Mouse (Mus musculus): ENCODE results near the gene Pcp2. TPM values are rescaled to one million over a fixed set of nuclear protein-coding genes. Genes with fewer than 3 reads are reported as not detected.
A peak's percentile ranks its signal among the peaks of the same experiment; 100 is the strongest.

Pcp2 gene
- polyA plus RNA-seq, 1 experiment from 2014 or later = not detected

- ATAC-seq (ENCODE audit: low read depth) = no peak
- Histone ChIP-seq H3K9me3 (no peaks in the 10 kb centered on the region), H3K4me1 (replicated peaks) (no peaks in the 10 kb centered on the region), H3K4me2 (no peak overlapping the region), H3K9ac (no peak overlapping the region), H3K4me3 (no peak overlapping the region), H3K27ac (replicated peaks) (no peak overlapping the region), H3K27me3 (no peaks in the 10 kb centered on the region), H3K36me3 (no peaks in the 10 kb centered on the region)
- WGBS = 72% methylated on average over 2 of the region's 2 CpGs
Measured at GRCm38 (mm10) chr8:3648268-3648667, 22.9 kb upstream of the Pcp2 start.

GRCm38 (mm10) chr8:3647561-3647960 is 22.2 kb upstream of the Pcp2 start:
- no peak for ATAC-seq (ENCODE audit: low read depth)
- Histone ChIP-seq H3K4me3 (no peak overlapping the region), H3K9me3 (no peaks in the 10 kb centered on the region), H3K9ac (no peak overlapping the region), H3K36me3 (no peaks in the 10 kb centered on the region), H3K4me2 (no peak overlapping the region), H3K27ac (replicated peaks) (no peak overlapping the region), H3K4me1 (replicated peaks) (no peaks in the 10 kb centered on the region), H3K27me3 (no peaks in the 10 kb centered on the region)
- WGBS = 82% methylated on average over 4 of the region's 4 CpGs

- ATAC-seq (ENCODE audit: low read depth) = no peak
- H3K9me3 ChIP-seq = no peaks in the 10 kb centered on the region
- no peak overlapping the region for H3K4me3 ChIP-seq
- no peak overlapping the region for H3K4me2 ChIP-seq
- no peaks in the 10 kb centered on the region for H3K27me3 ChIP-seq
- H3K27ac ChIP-seq (replicated peaks) = no peak overlapping the region
- H3K36me3 ChIP-seq = no peaks in the 10 kb centered on the region
- 82% methylated on average over 6 of the region's 6 CpGs for WGBS
- H3K4me1 ChIP-seq (replicated peaks) = no peaks in the 10 kb centered on the region
- H3K9ac ChIP-seq = no peak overlapping the region
Measured at GRCm38 (mm10) chr8:3646824-3647531, 21.6 kb upstream of the Pcp2 start.

- Histone ChIP-seq H3K27me3 (no peaks in the 10 kb centered on the region), H3K9me3 (no peaks in the 10 kb centered on the region), H3K4me3 (no peak overlapping the region), H3K36me3 (no peaks in the 10 kb centered on the region), H3K9ac (no peak overlapping the region), H3K4me1 (replicated peaks) (no peaks in the 10 kb centered on the region), H3K27ac (replicated peaks) (no peak overlapping the region), H3K4me2 (no peak overlapping the region)
- ATAC-seq (ENCODE audit: low read depth) = no peak
- WGBS = 21% methylated on average over 5 of the region's 5 CpGs
Measured at GRCm38 (mm10) chr8:3645804-3646203, 20.5 kb upstream of the Pcp2 start.

GRCm38 (mm10) chr8:3631478-3631875 is 6.1 kb upstream of the Pcp2 start:
- H3K27me3 ChIP-seq = peaks cover 31% of the 10 kb centered on the region
- H3K4me3 ChIP-seq = peak overlapping the region; percentile 46
- 19% methylated on average over 8 of the region's 8 CpGs for WGBS
- H3K4me1 ChIP-seq (replicated peaks) = peaks cover 11% of the 10 kb centered on the region
- no peak overlapping the region for H3K27ac ChIP-seq (replicated peaks)
- H3K36me3 ChIP-seq = no peaks in the 10 kb centered on the region
- no peak; the same call in 1 of the 2 replicates for ATAC-seq (ENCODE audit: low read depth)
- peak overlapping the region; percentile 66 for H3K9ac ChIP-seq
- H3K4me2 ChIP-seq = peak overlapping the region; percentile 75
- H3K9me3 ChIP-seq = no peaks in the 10 kb centered on the region

- 6% methylated on average over 47 of the region's 47 CpGs for WGBS
- Histone ChIP-seq H3K36me3 (no peaks in the 10 kb centered on the region), H3K4me1 (replicated peaks) (peaks cover 11% of the 10 kb centered on the region), H3K27me3 (peaks cover 31% of the 10 kb centered on the region), H3K4me2 (peak within 1 kb of the TSS; percentile 75), H3K27ac (replicated peaks) (no peak within 1 kb of the TSS), H3K9me3 (no peaks in the 10 kb centered on the region), H3K4me3 (peak within 1 kb of the TSS; percentile 46), H3K9ac (peak within 1 kb of the TSS; percentile 66)
- ATAC-seq (ENCODE audit: low read depth) = peak; percentile 80
Measured at GRCm38 (mm10) chr8:3630647-3631477, 5.5 kb upstream of the Pcp2 start, which contains the start of gene Stxbp2. Gene Stxbp2 (plus strand): TSS chr8:3630955.

GRCm38 (mm10) chr8:3628014-3628413 is 2.7 kb upstream of the Pcp2 start:
- no peak overlapping the region for H3K4me3 ChIP-seq
- peaks cover 11% of the 10 kb centered on the region for H3K4me1 ChIP-seq (replicated peaks)
- ATAC-seq (ENCODE audit: low read depth) = no peak
- WGBS = 32% methylated on average over 5 of the region's 5 CpGs
- peaks cover 31% of the 10 kb centered on the region for H3K27me3 ChIP-seq
- H3K4me2 ChIP-seq = no peak overlapping the region
- 0 out of 2 replicates have a peak, but pooled peaks cover 3% of the 10 kb centered on the region for H3K36me3 ChIP-seq
- H3K9ac ChIP-seq = no peak overlapping the region
- no peaks in the 10 kb centered on the region for H3K9me3 ChIP-seq
- no peak overlapping the region for H3K27ac ChIP-seq (replicated peaks)

GRCm38 (mm10) chr8:3626971-3627370 is 1.6 kb upstream of the Pcp2 start:
- Histone ChIP-seq H3K27me3 (peaks cover 31% of the 10 kb centered on the region), H3K4me1 (replicated peaks) (peaks cover 18% of the 10 kb centered on the region), H3K27ac (replicated peaks) (no peak overlapping the region), H3K9me3 (no peaks in the 10 kb centered on the region), H3K4me2 (no peak overlapping the region), H3K9ac (no peak overlapping the region), H3K4me3 (no peak overlapping the region), H3K36me3 (0 out of 2 replicates have a peak, but pooled peaks cover 3% of the 10 kb centered on the region)
- no peak for ATAC-seq (ENCODE audit: low read depth)
- WGBS = 68% methylated on average over 5 of the region's 5 CpGs

GRCm38 (mm10) chr8:3622119-3622518 is 3.2 kb downstream of the Pcp2 start:
- peak overlapping the region; percentile 85 for H3K4me3 ChIP-seq
- WGBS = 69% methylated on average over 8 of the region's 8 CpGs
- no peaks in the 10 kb centered on the region for H3K27me3 ChIP-seq
- ATAC-seq (ENCODE audit: low read depth) = no peak
- H3K4me2 ChIP-seq = peak overlapping the region; percentile 75
- peaks cover 16% of the 10 kb centered on the region for H3K36me3 ChIP-seq
- no peaks in the 10 kb centered on the region for H3K9me3 ChIP-seq
- peaks cover 26% of the 10 kb centered on the region for H3K4me1 ChIP-seq (replicated peaks)
- H3K9ac ChIP-seq = peak overlapping the region; percentile 82
- no peak overlapping the region for H3K27ac ChIP-seq (replicated peaks)

- peaks cover 26% of the 10 kb centered on the region for H3K4me1 ChIP-seq (replicated peaks)
- H3K27me3 ChIP-seq = no peaks in the 10 kb centered on the region
- peak within 1 kb of the TSS; percentile 79 for H3K4me2 ChIP-seq
- H3K4me3 ChIP-seq = peak within 1 kb of the TSS; percentile 85
- no peaks in the 10 kb centered on the region for H3K9me3 ChIP-seq
- peak; percentile 97 for ATAC-seq (ENCODE audit: low read depth)
- H3K36me3 ChIP-seq = peaks cover 22% of the 10 kb centered on the region
- H3K27ac ChIP-seq (replicated peaks) = no peak within 1 kb of the TSS
- WGBS = under 1% methylated on average over 37 of the region's 37 CpGs
- peak within 1 kb of the TSS; percentile 85 for H3K9ac ChIP-seq
Measured at GRCm38 (mm10) chr8:3621199-3621970, 4.0 kb downstream of the Pcp2 start, which contains the start of the genes Xab2 and Pet100. Gene Xab2 (minus strand): TSS chr8:3621316. Gene Pet100 (plus strand): TSS chr8:3621548.

GRCm38 (mm10) chr8:3609816-3610150 is 15.6 kb downstream of the Pcp2 start:
- H3K4me1 ChIP-seq (replicated peaks) = no peaks in the 10 kb centered on the region
- H3K27ac ChIP-seq (replicated peaks) = no peak overlapping the region
- no peak for ATAC-seq (ENCODE audit: low read depth)
- no peak overlapping the region for H3K9ac ChIP-seq
- no peak overlapping the region for H3K4me2 ChIP-seq
- WGBS = 87% methylated on average over 6 of the region's 6 CpGs
- H3K4me3 ChIP-seq = no peak overlapping the region
- H3K27me3 ChIP-seq = no peaks in the 10 kb centered on the region
- no peaks in the 10 kb centered on the region for H3K9me3 ChIP-seq
- peaks cover 100% of the 10 kb centered on the region for H3K36me3 ChIP-seq

All from neural tube, embryonic 13.5 days (tissue).